Mouse (Mus musculus) midbrain, embryonic 13.5 days (tissue): Measurements from ENCODE around the gene AI661453. TPM values are rescaled to one million over a fixed set of nuclear protein-coding genes. Genes with fewer than 3 reads are reported as not detected.
"Not testable (repeated sequence)": the region's sequence is repeated elsewhere in the genome, so short reads cannot be mapped to it uniquely, and the experiment has no call there.

Experiments used
- ATAC-seq: fragments of 200-750 bp; cut with Nextera tagmentation; 2 replicates; pipeline ENCODE4 v1.8.0; 2017; ENCODE audit warnings: mild to moderate bottlenecking, moderate TSS enrichment, moderate library complexity
- H3K27ac ChIP-seq: fragments of 300-500 bp; sonication (generic); 2 replicates; pipeline ENCODE4 v1.5.1; 2015; ENCODE audit warnings: inconsistent platforms, mild to moderate bottlenecking, moderate library complexity
- H3K27me3 ChIP-seq: fragments of 300-500 bp; sonication (generic); 2 replicates; pipeline ENCODE4 v1.6.1; 2015; ENCODE audit warnings: mild to moderate bottlenecking, inconsistent platforms
- H3K36me3 ChIP-seq: fragments of 300-500 bp; sonication (generic); 2 replicates; pipeline ENCODE4 v1.6.1; 2015; ENCODE audit warnings: mild to moderate bottlenecking, inconsistent platforms
- H3K4me1 ChIP-seq: fragments of 300-500 bp; sonication (generic); replicated peaks from 2 replicates; pipeline ENCODE4 v1.6.1; 2015; ENCODE audit warnings: inconsistent platforms
- H3K4me2 ChIP-seq: fragments of 300-500 bp; sonication (generic); replicated peaks from 2 replicates; pipeline ENCODE4 v1.6.1; 2015; ENCODE audit warnings: moderate library complexity, mild to moderate bottlenecking, inconsistent platforms
- H3K4me3 ChIP-seq: fragments of 300-500 bp; sonication (generic); replicated peaks from 2 replicates; pipeline ENCODE4 v1.5.1; 2015; ENCODE audit warnings: mild to moderate bottlenecking, inconsistent platforms
- H3K9ac ChIP-seq: fragments of 300-500 bp; sonication (generic); replicated peaks from 2 replicates; pipeline ENCODE4 v1.6.1; 2015; ENCODE audit warnings: mild to moderate bottlenecking, inconsistent platforms
- H3K9me3 ChIP-seq: fragments of 300-500 bp; sonication (generic); 2 replicates; pipeline ENCODE4 v1.6.1; 2016; ENCODE audit warnings: mild to moderate bottlenecking, inconsistent platforms
- WGBS: fragments of 180-500 bp; shearing (Covaris S2); methylation state at CpG from one replicate; pipeline ENCODE4 v1.1.7; 2015; 5-methylcytosine and 5-hydroxymethylcytosine counted together
- polyA plus RNA-seq: library from polyadenylated mRNA; unstranded; fragments of >200 nt; fragmentation: Nextera tagmentation; extraction: Ambion mirVana; gene quantifications from 2 replicates; pipeline ENCODE4 v1.2.1, GENCODE M21; 2015

The AI661453 gene
- polyA plus RNA-seq, 1 experiment from 2014 or later, result 0.26 TPM

- Histone ChIP-seq H3K9me3 (no peaks in the 10 kb centered on the region), H3K4me1 (no peaks in the 10 kb centered on the region), H3K4me2 (no peak overlapping the region), H3K36me3 (no peaks in the 10 kb centered on the region), H3K4me3 (no peak overlapping the region), H3K27ac (no peak overlapping the region), H3K27me3 (no peaks in the 10 kb centered on the region), H3K9ac (no peak overlapping the region)
- no peak for ATAC-seq
- WGBS, result 90% methylated on average over 3 of the region's 3 CpGs
Measured at GRCm38 (mm10) chr17:47421566-47421965, 14.8 kb upstream of the AI661453 start.

- H3K36me3 ChIP-seq, H3K4me3 ChIP-seq, H3K4me1 ChIP-seq, H3K4me2 ChIP-seq, ATAC-seq, H3K27ac ChIP-seq, H3K9ac ChIP-seq, H3K9me3 ChIP-seq, H3K27me3 ChIP-seq: not testable (repeated sequence)
- WGBS, result 95% methylated on average over 1 of the region's 1 CpGs
Measured at GRCm38 (mm10) chr17:47422616-47423015, 13.8 kb upstream of the AI661453 start.

- no peaks in the 10 kb centered on the region for H3K27me3 ChIP-seq
- H3K36me3 ChIP-seq, result no peaks in the 10 kb centered on the region
- peaks cover 6% of the 10 kb centered on the region; the same call in 1 of the 2 replicates for H3K4me1 ChIP-seq
- H3K9ac ChIP-seq, result no peak overlapping the region
- H3K4me2 ChIP-seq, result no peak overlapping the region
- no peak for ATAC-seq
- no peak overlapping the region for H3K4me3 ChIP-seq
- no peak overlapping the region for H3K27ac ChIP-seq
- H3K9me3 ChIP-seq, result no peaks in the 10 kb centered on the region
- 79% methylated on average over 6 of the region's 6 CpGs for WGBS
Measured at GRCm38 (mm10) chr17:47424186-47424585, 12.2 kb upstream of the AI661453 start.

DNA sequence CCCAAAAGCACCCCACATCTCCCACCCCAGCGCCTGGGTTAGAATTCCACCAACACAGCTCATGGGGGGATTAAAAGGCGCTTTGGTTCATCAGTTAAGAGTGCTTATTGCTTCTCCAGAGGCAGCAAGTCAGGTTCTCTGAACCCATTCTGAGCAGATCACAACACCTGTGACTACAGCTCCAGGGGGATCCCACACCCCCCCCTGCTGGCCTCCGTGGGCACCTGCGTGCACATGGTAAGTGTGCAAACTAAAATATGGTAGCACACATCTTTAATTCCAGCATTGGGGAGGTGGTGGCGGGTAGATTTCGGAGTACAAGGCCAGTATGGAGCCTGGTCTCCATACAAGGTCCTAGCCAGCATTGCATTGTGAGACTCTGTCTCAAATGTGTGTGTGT is 9.1 kb upstream of the AI661453 start:
- Histone ChIP-seq H3K9ac (no peak overlapping the region), H3K4me3 (no peak overlapping the region), H3K9me3 (no peaks in the 10 kb centered on the region), H3K4me1 (peaks cover 6% of the 10 kb centered on the region; the same call in 1 of the 2 replicates), H3K27ac (no peak overlapping the region), H3K36me3 (no peaks in the 10 kb centered on the region), H3K4me2 (no peak overlapping the region), H3K27me3 (peaks cover 4% of the 10 kb centered on the region; the same call in 1 of the 2 replicates)
- 77% methylated on average over 6 of the region's 6 CpGs for whole genome bisulfite sequencing
- no peak for ATAC-seq

- H3K27ac ChIP-seq, result no peak overlapping the region
- no peak overlapping the region for H3K9ac ChIP-seq
- no peak overlapping the region for H3K4me3 ChIP-seq
- H3K36me3 ChIP-seq, result no peaks in the 10 kb centered on the region
- WGBS, result 5% methylated on average over 8 of the region's 8 CpGs
- peak; percentile 82 for ATAC-seq
- peaks cover 6% of the 10 kb centered on the region; the same call in 1 of the 2 replicates for H3K4me1 ChIP-seq
- H3K9me3 ChIP-seq, result no peaks in the 10 kb centered on the region
- peaks cover 6% of the 10 kb centered on the region; the same call in 1 of the 2 replicates for H3K27me3 ChIP-seq
- 0 out of 2 replicates have a peak overlapping the region, but pooled peaks have one; percentile 19 for H3K4me2 ChIP-seq
Measured at GRCm38 (mm10) chr17:47428831-47429304, 7.5 kb upstream of the AI661453 start.

DNA sequence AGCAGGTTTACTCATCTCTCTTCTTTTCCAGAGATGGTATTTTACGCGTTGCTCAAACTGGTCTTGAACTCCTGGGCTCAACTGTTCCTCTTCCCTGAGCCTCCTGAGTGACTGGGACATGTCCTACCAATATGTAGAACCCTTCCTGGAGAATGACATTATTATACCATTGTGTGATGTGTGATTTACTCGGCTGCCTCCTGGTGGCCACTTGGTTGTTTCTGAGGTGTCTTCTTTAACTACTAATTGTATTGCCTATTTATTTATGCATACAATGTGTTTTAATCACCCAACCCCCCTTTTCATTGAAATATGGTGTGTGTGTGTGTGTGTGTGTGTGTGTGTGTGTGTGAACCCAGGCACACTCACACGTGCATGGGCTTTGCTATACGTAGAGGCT is 5.6 kb upstream of the AI661453 start:
- no peak overlapping the region for H3K4me2 ChIP-seq
- H3K4me3 ChIP-seq, result no peak overlapping the region
- WGBS, result 70% methylated on average over 5 of the region's 5 CpGs
- H3K9ac ChIP-seq, result no peak overlapping the region
- H3K27ac ChIP-seq, result no peak overlapping the region
- H3K9me3 ChIP-seq, result no peaks in the 10 kb centered on the region
- ATAC-seq, result no peak
- peaks cover 13% of the 10 kb centered on the region; the same call in 1 of the 2 replicates for H3K27me3 ChIP-seq
- no peaks in the 10 kb centered on the region for H3K36me3 ChIP-seq
- peaks cover 6% of the 10 kb centered on the region; the same call in 1 of the 2 replicates for H3K4me1 ChIP-seq

DNA sequence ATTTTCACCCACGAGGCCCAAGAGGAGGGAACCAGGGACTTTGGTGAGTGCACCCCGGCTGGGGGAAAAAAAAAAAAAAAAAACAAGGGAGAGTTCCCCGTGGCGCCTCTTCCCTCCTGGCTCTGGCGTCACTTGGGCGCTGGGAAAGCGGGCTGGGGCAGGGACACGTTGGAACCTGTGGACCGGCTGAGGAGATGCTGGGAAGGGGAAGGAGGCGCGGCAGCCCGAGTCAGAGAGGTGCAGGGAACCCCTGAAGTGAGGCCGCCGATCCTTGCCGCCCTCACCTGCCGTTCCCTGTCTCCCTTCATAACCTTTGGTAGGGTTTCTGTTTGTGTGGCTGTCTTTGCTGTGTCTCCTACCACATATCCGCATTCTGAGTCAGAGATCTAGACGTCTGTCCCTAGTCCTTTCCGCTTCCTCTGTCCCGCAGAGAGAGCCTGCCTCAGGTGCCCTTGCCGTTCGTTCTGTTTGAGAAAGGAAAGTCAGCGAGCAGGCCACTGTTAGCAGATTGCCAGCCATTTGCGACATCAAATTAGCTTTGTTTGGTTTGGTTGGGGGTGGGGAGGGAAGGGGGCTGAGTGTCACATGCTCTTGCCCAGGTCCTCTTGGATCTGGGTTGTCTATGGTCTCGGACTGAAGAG is 612 bp downstream of the AI661453 start, which contains the start of gene 1700001C19Rik:
Gene 1700001C19Rik, minus strand, starts transcription at position 470 of the 641 bp plus-strand sequence.
- H3K27ac ChIP-seq, result no peak within 1 kb of the TSS
- peaks cover 48% of the 10 kb centered on the region for H3K27me3 ChIP-seq
- 3% methylated on average over 25 of the region's 25 CpGs for WGBS
- H3K4me1 ChIP-seq, result peaks cover 21% of the 10 kb centered on the region
- no peaks in the 10 kb centered on the region for H3K36me3 ChIP-seq
- no peak for ATAC-seq
- no peaks in the 10 kb centered on the region for H3K9me3 ChIP-seq
- peak within 1 kb of the TSS; percentile 65 for H3K4me2 ChIP-seq
- peak within 1 kb of the TSS; percentile 55 for H3K9ac ChIP-seq
- peak within 1 kb of the TSS; percentile 39 for H3K4me3 ChIP-seq

- 54% methylated on average over 6 of the region's 6 CpGs for WGBS
- Histone ChIP-seq H3K36me3 (no peaks in the 10 kb centered on the region), H3K27ac (no peak overlapping the region), H3K4me2 (no peak overlapping the region), H3K9me3 (no peaks in the 10 kb centered on the region), H3K4me3 (no peak overlapping the region), H3K27me3 (peaks cover 47% of the 10 kb centered on the region), H3K4me1 (peaks cover 21% of the 10 kb centered on the region), H3K9ac (no peak overlapping the region)
- ATAC-seq, result no peak
Measured at GRCm38 (mm10) chr17:47438611-47439010, 2.2 kb downstream of the AI661453 start.

DNA sequence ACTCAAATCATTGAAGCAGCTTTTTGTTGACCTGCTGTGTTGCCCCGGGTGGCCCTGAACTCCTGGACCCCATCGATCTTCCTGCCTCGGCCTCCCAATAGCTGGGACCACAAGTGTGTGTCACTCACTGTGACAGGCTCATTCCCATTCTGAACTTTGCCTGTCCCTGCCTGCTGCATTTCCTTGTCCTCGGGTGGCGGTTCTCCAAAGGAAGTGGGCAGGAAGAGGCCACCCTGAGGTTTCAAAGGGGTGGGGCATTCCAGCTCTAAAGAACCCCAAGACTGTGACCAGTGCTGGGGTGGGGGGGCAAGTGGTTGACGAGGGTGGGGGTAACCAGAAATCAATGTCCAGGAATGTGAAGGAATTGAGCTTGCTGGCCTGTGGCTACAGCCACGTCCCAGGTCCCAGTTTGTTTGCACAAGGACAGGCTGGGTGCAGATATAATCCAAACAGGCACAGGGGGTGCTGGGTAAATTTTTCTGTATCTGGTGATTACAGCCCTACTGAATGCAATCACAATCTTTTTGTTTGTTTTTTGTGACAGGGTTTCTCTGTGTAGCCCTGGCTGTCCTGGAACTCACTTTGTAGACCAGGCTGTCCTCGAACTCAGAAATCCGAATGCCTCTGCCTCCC is 3.1 kb downstream of the AI661453 start:
- WGBS, result 39% methylated on average over 9 of the region's 9 CpGs
- no peak overlapping the region for H3K4me3 ChIP-seq
- peaks cover 21% of the 10 kb centered on the region for H3K4me1 ChIP-seq
- ATAC-seq, result no peak
- H3K9me3 ChIP-seq, result no peaks in the 10 kb centered on the region
- H3K36me3 ChIP-seq, result no peaks in the 10 kb centered on the region
- no peak overlapping the region for H3K9ac ChIP-seq
- no peak overlapping the region for H3K4me2 ChIP-seq
- no peak overlapping the region for H3K27ac ChIP-seq
- H3K27me3 ChIP-seq, result peaks cover 40% of the 10 kb centered on the region

DNA sequence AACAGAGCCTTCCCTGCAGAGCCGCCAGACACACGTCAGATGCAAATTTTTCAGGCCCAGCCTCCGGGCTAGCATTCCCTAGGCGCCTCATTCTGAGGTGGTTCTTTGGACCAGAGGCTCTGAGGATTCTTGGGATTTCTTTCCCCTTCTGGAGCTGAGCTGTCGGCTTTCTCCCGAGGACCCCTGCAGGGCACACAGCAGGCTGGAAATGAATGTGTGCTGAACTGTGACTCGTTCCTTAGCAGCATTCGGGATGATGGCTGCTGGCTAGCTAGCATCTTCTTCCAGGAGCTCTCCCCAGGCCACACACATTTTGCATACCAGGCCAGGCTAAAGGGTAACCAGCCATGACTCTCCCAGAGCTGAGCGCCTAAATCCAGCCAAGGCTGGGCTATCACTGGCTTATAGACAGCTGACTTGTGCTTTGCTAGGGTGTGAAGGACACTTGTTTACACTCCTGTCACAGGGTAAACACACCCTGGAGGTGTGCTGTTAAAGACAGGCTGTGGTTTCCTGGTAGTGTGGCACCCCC is 4.0 kb downstream of the AI661453 start:
- Histone ChIP-seq H3K27me3 (peaks cover 40% of the 10 kb centered on the region), H3K4me1 (peaks cover 21% of the 10 kb centered on the region), H3K4me2 (no peak overlapping the region), H3K36me3 (no peaks in the 10 kb centered on the region), H3K27ac (peak overlapping the region; percentile 59; the same call in 1 of the 2 replicates), H3K9ac (no peak overlapping the region), H3K9me3 (no peaks in the 10 kb centered on the region), H3K4me3 (no peak overlapping the region)
- WGBS, result 2% methylated on average over 9 of the region's 9 CpGs
- ATAC-seq, result peak; percentile 49; the same call in 1 of the 2 replicates

GRCm38 (mm10) chr17:47441296-47442051 is 5.1 kb downstream of the AI661453 start:
- Histone ChIP-seq H3K9ac (no peak overlapping the region), H3K9me3 (no peaks in the 10 kb centered on the region), H3K4me2 (no peak overlapping the region), H3K27ac (no peak overlapping the region), H3K4me1 (peaks cover 18% of the 10 kb centered on the region), H3K36me3 (no peaks in the 10 kb centered on the region), H3K27me3 (peaks cover 31% of the 10 kb centered on the region), H3K4me3 (no peak overlapping the region)
- 76% methylated on average over 19 of the region's 19 CpGs for WGBS
- ATAC-seq, result no peak
